Comparison of ENCODE assay signal across 8 mouse cellular contexts in genomic region chr4:130274346-130275015, GRCm38 (mm10). TPM values are rescaled to one million over a fixed set of nuclear protein-coding genes. Genes with fewer than 3 reads are reported as not detected.
DNase-seq lines count a peak whose midpoint lies in the region; ATAC-seq and TF ChIP-seq lines count a peak whose summit lies in the region.

No protein-coding gene starts in this region.

- peak overlapping the region; percentile 69 for H3K4me3 ChIP-seq in layer of hippocampus, adult 2 months
- H3K4me3 ChIP-seq in forebrain, embryonic 12.5 days (replicated peaks), result peak overlapping the region; percentile 79
- H3K4me3 ChIP-seq in liver, embryonic 15.5 days (replicated peaks), result peak overlapping the region; percentile 43

- peak overlapping the region; percentile 73 for H3K4me2 ChIP-seq in forebrain, embryonic 12.5 days
- peak overlapping the region; percentile 66 for H3K4me2 ChIP-seq in liver, embryonic 15.5 days

- no peak for DNase-seq in layer of hippocampus, adult 2 months (ENCODE audit: low spot score in 2 of 2)
- no peak for DNase-seq in layer of hippocampus, postnatal 25 days (ENCODE audit: extremely low spot score in 1 of 2, low spot score in 1 of 2)
- DNase-seq in thymus, postnatal 4 days, result no peak
- DNase-seq in layer of hippocampus, adult 11-12 months (ENCODE audit: low spot score), result no peak
- DNase-seq in right cerebral cortex, postnatal 14 days, result no peak

- H3K9me3 ChIP-seq in forebrain, embryonic 12.5 days, result no peaks in the 10 kb centered on the region
- H3K9me3 ChIP-seq in liver, embryonic 15.5 days (replicated peaks), result no peaks in the 10 kb centered on the region

- 0 out of 2 replicates have a peak, but pooled peaks cover 4% of the 10 kb centered on the region for H3K36me3 ChIP-seq in forebrain, embryonic 12.5 days (replicated peaks)
- H3K36me3 ChIP-seq in liver, embryonic 15.5 days (replicated peaks), result no peaks in the 10 kb centered on the region

- under 1% methylated on average over 28 of the region's 29 CpGs for WGBS in forebrain, embryonic 12.5 days
- WGBS in liver, embryonic 15.5 days (ENCODE audit: insufficient replicate concordance), result 2% methylated on average over 29 of the region's 29 CpGs

- TF ChIP-seq CTCF in layer of hippocampus, adult 2 months (conservative IDR thresholded peaks at IDR 0.05), result no peak

- H3K9ac ChIP-seq in forebrain, embryonic 12.5 days, result peak overlapping the region; percentile 95
- peak overlapping the region; percentile 6; the same call in 1 of the 2 replicates for H3K9ac ChIP-seq in liver, embryonic 15.5 days

- peak overlapping the region; percentile 92 for H3K27ac ChIP-seq in layer of hippocampus, adult 2 months
- H3K27ac ChIP-seq in forebrain, embryonic 12.5 days, result peak overlapping the region; percentile 99
- no peak overlapping the region for H3K27ac ChIP-seq in liver, embryonic 15.5 days (replicated peaks)

- H3K4me1 ChIP-seq in forebrain, embryonic 12.5 days, result peaks cover 30% of the 10 kb centered on the region
- H3K4me1 ChIP-seq in liver, embryonic 15.5 days (replicated peaks), result peaks cover 17% of the 10 kb centered on the region

- peaks cover 11% of the 10 kb centered on the region; the same call in 1 of the 2 replicates for H3K27me3 ChIP-seq in forebrain, embryonic 12.5 days
- peaks cover 99% of the 10 kb centered on the region for H3K27me3 ChIP-seq in liver, embryonic 15.5 days

- ATAC-seq in cerebellum, adult (ENCODE audit: insufficient number of reproducible peaks, low FRiP score, low TSS enrichment), result 0 out of 2 replicates have a peak, but pooled peaks have one; percentile 13
- ATAC-seq in forebrain, embryonic 12.5 days (ENCODE audit: low FRiP score), result peak; percentile 88
- no peak for ATAC-seq in liver, embryonic 15.5 days (ENCODE audit: insufficient read depth)

RNA-seq across cellular contexts. Expression of gene Serinc2, which starts 4.5 kb away (rescaled TPM):
- 10 to 100 TPM; 11.1 to 14.1 TPM for total RNA-seq in layer of hippocampus, adult 2 months (2021)
- total RNA-seq in layer of hippocampus, postnatal 25 days (2021), result 10 to 100 TPM in 1 of 2 experiments, 1 to 10 TPM in 1; 9.2 to 12.9 TPM
- polyA plus RNA-seq in forebrain, embryonic 12.5 days (2016; fragmentation: Nextera tagmentation; extraction: Ambion mirVana), result 88.9 and 95.5 TPM in 2 replicates
- 1.1 and 1.3 TPM in 2 replicates for polyA plus RNA-seq in liver, embryonic 15.5 days (2015; fragmentation: Nextera tagmentation; extraction: Ambion mirVana)

RNA-seq across cellular contexts. Expression of gene Fabp3, which starts 33.9 kb away (rescaled TPM):
- total RNA-seq in layer of hippocampus, adult 2 months (2021), result 10 to 100 TPM; 88.5 to 92.2 TPM
- 100 to 1,000 TPM; 108 to 111 TPM for total RNA-seq in layer of hippocampus, postnatal 25 days (2021)
- polyA plus RNA-seq in forebrain, embryonic 12.5 days (2016; fragmentation: Nextera tagmentation; extraction: Ambion mirVana), result 18.8 and 22.3 TPM in 2 replicates
- polyA plus RNA-seq in liver, embryonic 15.5 days (2015; fragmentation: Nextera tagmentation; extraction: Ambion mirVana), result 4.0 and 4.5 TPM in 2 replicates

RNA-seq across cellular contexts. Expression of gene Gm10570, which starts 34.0 kb away (rescaled TPM):
- 1 to 10 TPM; 1.3 to 1.6 TPM for total RNA-seq in layer of hippocampus, adult 2 months (2021)
- 1 to 10 TPM; 1.2 to 1.4 TPM for total RNA-seq in layer of hippocampus, postnatal 25 days (2021)
- polyA plus RNA-seq in forebrain, embryonic 12.5 days (2016; fragmentation: Nextera tagmentation; extraction: Ambion mirVana), result not detected in 2 replicates
- not detected in 2 replicates for polyA plus RNA-seq in liver, embryonic 15.5 days (2015; fragmentation: Nextera tagmentation; extraction: Ambion mirVana)

RNA-seq across cellular contexts. Expression of gene Gm853, which starts 52.3 kb away (rescaled TPM):
- total RNA-seq in layer of hippocampus, adult 2 months (2021), result under 1 TPM in 1 of 2 experiments, not detected in 1; 0.15 TPM
- total RNA-seq in layer of hippocampus, postnatal 25 days (2021), result not detected
- not detected in 2 replicates for polyA plus RNA-seq in forebrain, embryonic 12.5 days (2016; fragmentation: Nextera tagmentation; extraction: Ambion mirVana)
- not detected in 2 replicates for polyA plus RNA-seq in liver, embryonic 15.5 days (2015; fragmentation: Nextera tagmentation; extraction: Ambion mirVana)
